37 mouse cellular contexts compared by ENCODE assay signal in the genomic region with DNA sequence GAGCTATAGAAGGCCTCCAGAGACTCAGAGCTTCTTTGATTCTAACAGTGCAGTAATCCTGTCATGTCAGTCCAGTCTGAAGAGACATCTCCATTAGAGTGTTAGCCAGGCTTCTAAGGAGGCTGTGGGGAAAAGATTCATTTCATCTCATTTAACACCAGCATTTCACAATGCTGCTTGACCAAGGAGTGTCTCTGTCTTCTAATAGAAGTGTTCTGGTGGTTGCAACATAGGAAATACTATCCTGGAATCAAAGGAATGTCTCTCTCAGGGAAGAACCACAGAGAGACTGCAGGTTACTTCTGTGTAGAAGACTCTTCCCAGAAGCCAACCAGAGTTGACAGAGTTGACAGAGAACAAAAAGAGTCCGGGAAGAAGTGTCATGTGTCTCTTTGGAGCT. TPM values are rescaled to one million over a fixed set of nuclear protein-coding genes. Genes with fewer than 3 reads are reported as not detected.
"Had no signal": no experiment of that assay in that cellular context is flagged by ENCODE, and none has a peak within 500 bp of the region (broad histone marks: within the 10 kb centered on the region; RNA-seq: fewer than 3 reads in every experiment).

No protein-coding gene starts in this region.

- H3K4me3 ChIP-seq: limb, embryonic 10.5 days; limb, embryonic 12.5 days; limb, embryonic 13.5 days; limb, embryonic 15.5 days; liver, embryonic 12.5 days; liver, embryonic 13.5 days; liver, embryonic 15.5 days; lung, embryonic 15.5 days; megakaryocyte, embryonic 14.5 days; midbrain, embryonic 10.5 days; midbrain, embryonic 12.5 days; midbrain, embryonic 13.5 days; midbrain, embryonic 15.5 days; neural tube, embryonic 12.5 days had no signal

- ATAC-seq: liver, embryonic 12.5 days; liver, postnatal 0 days; lung, postnatal 0 days; midbrain, embryonic 13.5 days; midbrain, embryonic 15.5 days; midbrain, embryonic 16.5 days had no signal

- H3K9me3 ChIP-seq: limb, embryonic 10.5 days; limb, embryonic 12.5 days; limb, embryonic 13.5 days; limb, embryonic 15.5 days; liver, embryonic 12.5 days; liver, embryonic 13.5 days; liver, embryonic 15.5 days; lung, embryonic 15.5 days; midbrain, embryonic 10.5 days; midbrain, embryonic 12.5 days; midbrain, embryonic 13.5 days; midbrain, embryonic 15.5 days; neural tube, embryonic 12.5 days had no signal

- H3K4me2 ChIP-seq: limb, embryonic 12.5 days; limb, embryonic 13.5 days; limb, embryonic 15.5 days; liver, embryonic 11.5 days; liver, embryonic 12.5 days; liver, embryonic 13.5 days; liver, embryonic 15.5 days; lung, embryonic 14.5 days; lung, embryonic 15.5 days; midbrain, embryonic 11.5 days; midbrain, embryonic 12.5 days; midbrain, embryonic 13.5 days; midbrain, embryonic 15.5 days; neural tube, embryonic 12.5 days had no signal

- H3K36me3 ChIP-seq: limb, embryonic 10.5 days; limb, embryonic 12.5 days; limb, embryonic 13.5 days; limb, embryonic 15.5 days; liver, embryonic 12.5 days; liver, embryonic 13.5 days; liver, embryonic 15.5 days; lung, embryonic 15.5 days; midbrain, embryonic 10.5 days; midbrain, embryonic 12.5 days; midbrain, embryonic 13.5 days; midbrain, embryonic 15.5 days; neural tube, embryonic 12.5 days had no signal

- H3K27ac ChIP-seq: limb, embryonic 10.5 days; limb, embryonic 12.5 days; limb, embryonic 13.5 days; limb, embryonic 15.5 days; liver, embryonic 12.5 days; liver, embryonic 13.5 days; liver, embryonic 14.5 days; liver, embryonic 15.5 days; lung, embryonic 15.5 days; macrophage; midbrain, embryonic 10.5 days; midbrain, embryonic 12.5 days; midbrain, embryonic 13.5 days; midbrain, embryonic 15.5 days; neural tube, embryonic 12.5 days had no signal

- H3K4me1 ChIP-seq: limb, embryonic 10.5 days; limb, embryonic 12.5 days; liver, embryonic 12.5 days; liver, embryonic 13.5 days; liver, embryonic 15.5 days; lung, embryonic 15.5 days; megakaryocyte, embryonic 14.5 days; midbrain, embryonic 10.5 days; midbrain, embryonic 12.5 days; midbrain, embryonic 13.5 days; midbrain, embryonic 15.5 days; neural tube, embryonic 12.5 days had no signal

- H3K9ac ChIP-seq: limb, embryonic 12.5 days; limb, embryonic 13.5 days; limb, embryonic 15.5 days; liver, embryonic 12.5 days; liver, embryonic 13.5 days; liver, embryonic 14.5 days; liver, embryonic 15.5 days; liver, postnatal 0 days; lung, embryonic 14.5 days; lung, embryonic 15.5 days; midbrain, embryonic 12.5 days; midbrain, embryonic 13.5 days; midbrain, embryonic 15.5 days; neural tube, embryonic 12.5 days had no signal

- DNase-seq: left cerebral cortex, postnatal 4 days; liver; liver, embryonic 13.5 days; liver, postnatal 0 days; lung, adult 18-20 months; lung, adult 2 months; lung, embryonic 14.5 days; lung, postnatal 10 days; lung, postnatal 14 days; lung, postnatal 36 days; lung, postnatal 4 days; midbrain, embryonic 14.5 days had no signal

- H3K27me3 ChIP-seq: limb, embryonic 12.5 days; limb, embryonic 13.5 days; limb, embryonic 15.5 days; liver, embryonic 12.5 days; liver, embryonic 13.5 days; liver, embryonic 15.5 days; lung, embryonic 15.5 days; midbrain, embryonic 12.5 days; midbrain, embryonic 13.5 days; midbrain, embryonic 15.5 days; neural tube, embryonic 12.5 days had no signal

RNA-seq across cellular contexts. Expression of a gene that starts 31.0 kb away (rescaled TPM):
- total RNA-seq: liver, adult 2 months; megakaryocyte progenitor cell, adult 5-6 weeks; megakaryocyte, adult 5-6 weeks; megakaryocyte-erythroid progenitor cell, adult 5-6 weeks had no signal
- polyA plus RNA-seq: liver, adult 2 months; liver, embryonic 13.5 days; liver, embryonic 15.5 days; liver, embryonic 16.5 days; liver, postnatal 0 days; lung, embryonic 16.5 days; macrophage had no signal
